Mouse (Mus musculus): ENCODE results near the gene Rnf11.

DNA sequence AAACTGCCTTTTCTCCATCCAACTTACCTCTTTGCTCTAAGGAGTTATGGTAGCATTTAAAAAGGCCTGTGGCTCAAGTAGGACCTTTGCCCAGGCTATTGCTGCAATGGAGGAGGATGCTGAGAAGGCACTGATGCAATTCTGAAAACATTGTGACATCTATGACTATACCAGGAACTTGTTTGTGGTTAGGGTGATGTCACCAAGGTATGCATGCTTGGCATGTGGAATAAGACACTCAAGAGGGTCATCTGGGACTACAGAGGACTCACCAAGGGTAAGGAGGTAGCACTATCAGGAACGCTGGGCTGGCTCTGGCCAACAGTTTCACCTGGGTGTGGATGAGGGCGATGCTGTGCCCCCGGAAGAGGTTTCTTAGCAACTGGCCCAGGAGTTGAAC is at the start of gene Rnf11:
- TF ChIP-seq CTCF (conservative IDR thresholded peaks at IDR 0.05; ENCODE audit: low read length) (no peak), NANOG (IDR thresholded peaks at IDR 0.05; ENCODE audit: borderline replicate concordance, low read length) (no peak), POU5F1 (IDR thresholded peaks at IDR 0.05; ENCODE audit: borderline replicate concordance, low read length) (no peak)
